Mouse (Mus musculus) heart, adult 2 months (tissue): ENCODE measurements around the gene Allc. TPM values are rescaled to one million over a fixed set of nuclear protein-coding genes. Genes with fewer than 3 reads are reported as not detected.

ENCODE experiments used
- DNase-seq, 2 experiments: peaks; one replicate each; pipeline ENCODE4 v3.0.0; 2021
- H3K27ac ChIP-seq: fragments of 200-600 bp; 2 replicates; pipeline ENCODE4 v1.8.1; 2022
- H3K27me3 ChIP-seq: fragments of 200-500 bp; 2 replicates; pipeline ENCODE4 v1.6.1; 2012; ENCODE audit warnings: mild to moderate bottlenecking, low read length, inconsistent platforms, mixed read lengths; ENCODE audit not compliant: control insufficient read depth, insufficient read depth
- H3K36me3 ChIP-seq: fragments of 200-500 bp; 2 replicates; pipeline ENCODE4 v1.6.1; 2012; ENCODE audit warnings: low read length, inconsistent platforms; ENCODE audit not compliant: control insufficient read depth, insufficient read depth
- H3K4me1 ChIP-seq: fragments of 200-500 bp; 2 replicates; pipeline ENCODE4 v1.6.1; 2011; ENCODE audit warnings: low read length; ENCODE audit not compliant: control insufficient read depth, insufficient read depth
- H3K4me3 ChIP-seq: fragments of 200-600 bp; 2 replicates; pipeline ENCODE4 v1.8.1; 2022
- H3K79me2 ChIP-seq: fragments of 200-500 bp; replicated peaks from 2 replicates; pipeline ENCODE4 v1.6.1; 2012; ENCODE audit warnings: mild to moderate bottlenecking, inconsistent platforms, low read length, moderate library complexity, mixed read lengths; ENCODE audit not compliant: control insufficient read depth, insufficient read depth
- H3K9ac ChIP-seq: fragments of 200-500 bp; 2 replicates; pipeline ENCODE4 v1.6.1; 2012; ENCODE audit warnings: low read depth, mild to moderate bottlenecking, control low read depth, inconsistent platforms, low read length, mixed read lengths
- CTCF ChIP-seq: fragments of 200-600 bp; IDR thresholded peaks from 2 replicates; pipeline ENCODE4 v1.8.1; 2022; ENCODE audit warnings: antibody characterized with exemption, mild to moderate bottlenecking, moderate library complexity
- EP300 ChIP-seq: fragments of 200-500 bp; IDR thresholded peaks from 2 replicates; pipeline ENCODE4 v1.6.1; 2011; ENCODE audit warnings: low read depth, low read length, control low read depth; ENCODE audit not compliant: insufficient read depth
- POLR2A ChIP-seq: fragments of 200-500 bp; IDR thresholded peaks from 2 replicates; pipeline ENCODE4 v1.6.1; 2011; ENCODE audit warnings: mild to moderate bottlenecking, low read depth, low read length, control low read depth; ENCODE audit not compliant: insufficient read depth
- WGBS: fragments of 180-500 bp; shearing (Covaris S2); methylation state at CpG from one replicate; pipeline ENCODE4 v1.1.7; 2018; 5-methylcytosine and 5-hydroxymethylcytosine counted together
- intact Hi-C: fragments of 180-260 bp; cut with DNase I; formaldehyde crosslinking; loops from one replicate; pipeline ENCODE4 v1.15.1; 2025
- polyA plus RNA-seq: library from polyadenylated mRNA; depleted of rRNA; stranded (reverse); fragments of >200 nt; gene quantifications from 2 replicates; pipeline ENCODE4 v1.2.3, GENCODE M21; 2012; rRNA removed
- total RNA-seq, 2 experiments: library from RNA; stranded (reverse); gene quantifications; 2 replicates each; pipeline ENCODE4 v1.2.3; 2021

Gene Allc
- total and polyA plus RNA-seq, 3 experiments: 0.10 TPM; not detected in 2

- 3% methylated on average over 1 of the region's 1 CpGs for WGBS
- TF ChIP-seq POLR2A (no peak), EP300 (no peak), CTCF (no peak)
- DNase-seq: no peak
- no peaks in the 10 kb centered on the region for H3K4me1 ChIP-seq
- no peak overlapping the region for H3K9ac ChIP-seq
- intact Hi-C loops: no loop called here
- no peaks in the 10 kb centered on the region for H3K27me3 ChIP-seq
- H3K4me3 ChIP-seq: no peak overlapping the region
- no peaks in the 10 kb centered on the region for H3K36me3 ChIP-seq
- H3K27ac ChIP-seq: no peak overlapping the region
- H3K79me2 ChIP-seq: no peaks in the 10 kb centered on the region
Measured at GRCm38 (mm10) chr12:28514264-28514775, 68.0 kb downstream of the Allc start.

GRCm38 (mm10) chr12:28509699-28510280, 72.5 kb downstream of the Allc start:
- Histone ChIP-seq H3K36me3 (no peaks in the 10 kb centered on the region), H3K4me1 (no peaks in the 10 kb centered on the region), H3K79me2 (no peaks in the 10 kb centered on the region), H3K27me3 (no peaks in the 10 kb centered on the region), H3K4me3 (no peak overlapping the region), H3K27ac (no peak overlapping the region), H3K9ac (no peak overlapping the region)
- no peak for TF ChIP-seq POLR2A
- no peak for TF ChIP-seq CTCF
- no peak for TF ChIP-seq EP300
- DNase-seq: no peak
- WGBS: 46% methylated on average over 5 of the region's 5 CpGs
- intact Hi-C loops: no loop called here

Other genes starting within 250 kb of the Allc start
- gene Dcdc2c, start 30.1 kb downstream of the Allc start, total RNA-seq: under 1 TPM in 1 of 2 experiments, not detected in 1; 0.16 TPM
- not detected in 2 replicates for gene Dcdc2c, start 30.1 kb downstream of the Allc start, polyA plus RNA-seq
- 10 to 100 TPM; 14.3 to 17.9 TPM for gene Colec11, start 40.9 kb upstream of the Allc start, total RNA-seq
- gene Colec11, start 40.9 kb upstream of the Allc start, polyA plus RNA-seq: 15.2 and 18.3 TPM in 2 replicates
- gene Rps7, start 53.4 kb upstream of the Allc start, total RNA-seq: 100 to 1,000 TPM; 228 to 303 TPM
- 176 and 182 TPM in 2 replicates for gene Rps7, start 53.4 kb upstream of the Allc start, polyA plus RNA-seq
- 1 to 10 TPM; 6.9 to 8.4 TPM for gene Rnaseh1, start 67.1 kb upstream of the Allc start, total RNA-seq
- 7.0 and 7.7 TPM in 2 replicates for gene Rnaseh1, start 67.1 kb upstream of the Allc start, polyA plus RNA-seq
- 10 to 100 TPM; 51.5 to 52.0 TPM for gene Adi1, start 92.7 kb upstream of the Allc start, total RNA-seq
- 27.8 and 45.7 TPM in 2 replicates for gene Adi1, start 92.7 kb upstream of the Allc start, polyA plus RNA-seq
- gene Trappc12, start 167.9 kb upstream of the Allc start, total RNA-seq: 10 to 100 TPM; 19.7 to 21.3 TPM
- gene Trappc12, start 167.9 kb upstream of the Allc start, polyA plus RNA-seq: 20.9 and 26.9 TPM in 2 replicates
- gene Eipr1, start 169.3 kb upstream of the Allc start, total RNA-seq: 1 to 10 TPM; 8.6 to 8.7 TPM
- 13.5 and 21.8 TPM in 2 replicates for gene Eipr1, start 169.3 kb upstream of the Allc start, polyA plus RNA-seq